Mouse (Mus musculus): ENCODE results near the gene Entpd2. TPM values are rescaled to one million over a fixed set of nuclear protein-coding genes. Genes with fewer than 3 reads are reported as not detected.

Gene Entpd2
- 10 to 100 TPM; 14.7 to 17.5 TPM for total RNA-seq (2021)
- long read RNA-seq, experiment 1, transcript Entpd2-201 (9 exons, 1,935 nt), result major isoform, 33 of 37 reads
- long read RNA-seq, experiment 1, partial matches to known transcripts, result 2 of 37 reads
- long read RNA-seq, experiment 1, other reads (novel, unspliced or antisense), result 1 of 37 reads
- long read RNA-seq, experiment 2, transcript Entpd2-201 (9 exons, 1,935 nt), result major isoform, 33 of 39 reads
- long read RNA-seq, experiment 2, partial matches to known transcripts, result 1 of 39 reads
- long read RNA-seq, experiment 2, other reads (novel, unspliced or antisense), result 5 of 39 reads

GRCm38 (mm10) chr2:25395721-25396596, at the start of gene Entpd2:
Gene Entpd2 (plus strand): TSS chr2:25395874.
- no peak for DNase-seq (ENCODE audit: low spot score in 2 of 2)

GRCm38 (mm10) chr2:25348162-25348561, 47.5 kb upstream of the Entpd2 start:
- DNase-seq (ENCODE audit: low spot score in 2 of 2), result no peak
- intact Hi-C loops (cut with DNase I), result no loop called here

More at GRCm38 (mm10) chr2:25395721-25396596, at the start of gene Entpd2:
- intact Hi-C loops (cut with DNase I), result loop anchor here (2.0 kb wide), 1 partner anchor 19 kb away; no protein-coding TSS in a partner anchor

- DNase-seq (ENCODE audit: low spot score in 2 of 2), result no peak
- intact Hi-C loops (cut with DNase I), result no loop called here
These were observed 46.2 kb upstream of the Entpd2 start for GRCm38 (mm10) chr2:25349499-25349898.

DNA sequence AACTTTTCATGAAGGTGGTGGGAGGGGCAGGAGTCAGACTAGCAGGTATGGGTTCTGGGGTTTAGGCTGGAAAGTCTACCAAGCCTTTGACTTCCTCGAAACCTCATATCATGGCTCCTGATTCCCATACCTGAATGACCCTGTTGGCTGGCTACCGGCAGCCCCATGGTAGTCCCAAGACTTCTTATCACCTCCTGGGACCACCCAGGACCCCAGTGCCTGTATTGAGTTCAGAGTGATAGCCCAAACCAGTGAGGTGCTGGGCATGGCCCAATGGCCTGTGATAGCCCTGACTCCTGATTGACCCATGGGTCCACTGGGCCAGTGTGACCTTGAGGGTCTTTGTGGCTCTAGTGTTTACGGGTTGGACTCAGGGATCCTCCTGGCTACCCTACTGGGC, 45.0 kb upstream of the Entpd2 start:
- DNase-seq (ENCODE audit: low spot score in 2 of 2), result no peak

DNA sequence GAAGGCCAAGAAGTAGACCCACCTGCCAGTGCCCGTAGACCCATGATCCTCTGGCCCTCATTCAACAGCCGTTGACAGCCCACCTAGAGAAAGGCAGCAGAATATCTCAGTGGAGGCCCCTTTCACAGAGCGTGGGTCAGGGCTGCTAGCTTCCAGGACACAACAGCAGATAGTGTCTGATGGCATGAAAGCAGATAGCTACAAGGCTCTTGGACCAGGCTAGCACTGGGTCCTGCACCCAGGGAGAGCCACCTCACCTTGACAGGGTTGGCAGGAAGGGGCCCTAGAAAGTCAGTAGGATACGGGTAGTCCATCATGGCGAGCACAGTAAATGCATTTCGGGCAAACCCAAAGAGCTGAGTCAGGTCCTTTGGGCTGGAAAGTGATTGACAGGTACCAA, 41.5 kb upstream of the Entpd2 start:
- intact Hi-C loops (cut with DNase I), result no loop called here
- no peak for DNase-seq (ENCODE audit: low spot score in 2 of 2)

More for the DNA sequence above, 45.0 kb upstream of the Entpd2 start:
- intact Hi-C loops (cut with DNase I), result no loop called here

- intact Hi-C loops (cut with DNase I), result no loop called here
- DNase-seq (ENCODE audit: low spot score in 2 of 2), result no peak
These were observed 40.1 kb upstream of the Entpd2 start for GRCm38 (mm10) chr2:25355419-25356066.

DNA sequence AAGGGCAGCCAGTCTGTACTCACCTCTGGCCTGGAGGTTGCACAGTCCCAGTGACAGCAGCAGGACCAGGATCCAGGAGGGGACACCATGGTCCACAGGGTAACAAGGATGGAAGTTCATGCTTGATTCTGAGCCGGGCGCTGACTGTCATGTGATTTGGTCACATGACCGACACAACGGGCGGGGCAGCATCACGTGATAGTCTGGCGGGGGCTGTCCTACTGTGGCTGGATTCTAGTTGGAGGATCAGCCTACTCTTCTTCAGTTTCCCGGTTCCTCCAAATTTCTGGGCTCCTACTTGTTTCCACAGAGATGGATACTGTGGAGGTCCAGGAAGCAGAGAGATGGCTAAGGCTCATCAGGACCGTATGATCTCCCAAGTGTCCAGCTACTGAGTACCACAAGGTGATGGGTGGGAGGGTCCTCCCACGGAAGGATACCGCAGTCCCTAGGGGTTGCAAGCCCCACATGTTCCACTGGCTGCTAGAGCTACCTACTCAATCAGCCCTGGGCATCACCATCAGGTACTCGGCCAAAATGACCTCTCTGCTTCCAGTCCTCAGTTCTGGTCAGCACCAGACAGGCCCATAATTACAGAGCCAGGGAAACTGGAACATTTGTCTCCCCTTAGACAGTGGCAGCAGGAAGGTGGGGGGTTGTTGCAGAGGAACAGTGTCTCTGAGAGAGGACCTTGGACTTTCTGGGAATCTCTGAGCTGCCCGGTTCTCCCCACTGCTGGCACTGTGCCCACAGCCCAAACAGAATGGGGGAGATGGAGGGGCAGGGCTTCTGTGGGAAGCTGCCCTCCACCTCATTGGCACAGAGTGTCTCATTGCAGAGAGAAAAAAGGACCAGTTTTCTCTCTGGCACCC, 39.2 kb upstream of the Entpd2 start, which contains the start of gene Dpp7:
Gene Dpp7 (minus strand): TSS at position 152 of the 872 bp plus-strand sequence.
- intact Hi-C loops (cut with DNase I), result no loop called here

DNA sequence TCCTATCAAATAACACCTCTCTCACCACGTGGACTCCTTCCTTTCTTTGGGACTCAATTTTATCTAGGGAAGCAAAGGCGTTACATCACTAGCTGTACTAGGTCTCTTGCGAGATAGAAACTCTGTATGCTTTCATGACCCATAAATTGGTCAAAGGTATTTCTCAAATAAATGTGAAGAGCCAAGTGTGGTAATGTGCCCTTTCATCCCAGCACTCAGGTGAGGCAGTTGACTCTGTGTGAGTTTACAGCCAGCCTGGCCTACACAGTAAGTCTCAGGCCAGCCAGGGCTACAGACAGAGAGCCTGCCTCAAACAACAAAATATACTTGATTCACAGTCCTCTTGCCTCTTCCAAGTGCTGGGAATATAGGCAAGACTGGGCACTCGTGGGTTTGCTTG, 35.8 kb upstream of the Entpd2 start:
- intact Hi-C loops (cut with DNase I), result no loop called here
- no peak for DNase-seq (ENCODE audit: low spot score in 2 of 2)

More for the DNA sequence above, 39.2 kb upstream of the Entpd2 start, which contains the start of gene Dpp7:
- DNase-seq (ENCODE audit: low spot score in 2 of 2), result peak; percentile 81 to 87

GRCm38 (mm10) chr2:25363478-25364178, 32.0 kb upstream of the Entpd2 start:
- no peak for DNase-seq (ENCODE audit: low spot score in 2 of 2)
- intact Hi-C loops (cut with DNase I), result no loop called here

DNA sequence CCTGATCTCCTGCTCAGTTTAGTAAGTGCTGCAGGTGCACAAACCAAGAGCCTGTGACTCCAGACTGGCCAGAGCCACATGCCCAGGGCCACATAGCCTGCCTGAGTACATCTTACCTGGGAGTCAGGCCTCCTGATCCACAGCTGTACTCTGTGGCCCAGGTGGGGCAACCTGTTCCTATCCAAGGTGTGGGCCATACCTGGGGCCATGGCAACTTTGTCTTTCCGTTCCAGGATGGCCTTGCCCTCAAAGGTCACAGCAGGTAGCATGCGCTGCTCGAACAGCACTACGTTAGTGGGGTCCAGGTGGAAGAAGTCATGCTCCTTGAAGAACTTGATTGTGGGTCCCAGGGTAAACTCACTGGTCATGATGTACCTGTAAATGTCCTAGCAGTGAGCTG, 31.4 kb upstream of the Entpd2 start:
- no peak for DNase-seq (ENCODE audit: low spot score in 2 of 2)
- intact Hi-C loops (cut with DNase I), result no loop called here

DNA sequence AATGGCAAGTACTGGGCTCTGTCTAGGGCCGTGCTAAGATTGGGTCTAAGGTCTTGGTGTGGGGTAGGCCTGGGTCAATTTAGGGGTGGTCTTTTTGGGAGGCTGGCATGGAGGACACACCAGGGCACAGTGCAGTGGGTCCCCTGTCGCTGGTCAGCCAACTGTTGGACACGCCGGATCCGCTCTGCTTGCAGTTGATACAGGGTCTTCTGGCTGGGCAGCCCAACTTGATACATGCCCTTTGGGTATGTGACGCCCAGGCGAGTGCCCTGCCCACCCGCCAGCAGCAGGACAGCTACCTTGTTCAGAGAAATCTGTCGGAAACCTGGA, 30.9 kb upstream of the Entpd2 start:
- no peak for DNase-seq (ENCODE audit: low spot score in 2 of 2)
- intact Hi-C loops (cut with DNase I), result no loop called here

DNA sequence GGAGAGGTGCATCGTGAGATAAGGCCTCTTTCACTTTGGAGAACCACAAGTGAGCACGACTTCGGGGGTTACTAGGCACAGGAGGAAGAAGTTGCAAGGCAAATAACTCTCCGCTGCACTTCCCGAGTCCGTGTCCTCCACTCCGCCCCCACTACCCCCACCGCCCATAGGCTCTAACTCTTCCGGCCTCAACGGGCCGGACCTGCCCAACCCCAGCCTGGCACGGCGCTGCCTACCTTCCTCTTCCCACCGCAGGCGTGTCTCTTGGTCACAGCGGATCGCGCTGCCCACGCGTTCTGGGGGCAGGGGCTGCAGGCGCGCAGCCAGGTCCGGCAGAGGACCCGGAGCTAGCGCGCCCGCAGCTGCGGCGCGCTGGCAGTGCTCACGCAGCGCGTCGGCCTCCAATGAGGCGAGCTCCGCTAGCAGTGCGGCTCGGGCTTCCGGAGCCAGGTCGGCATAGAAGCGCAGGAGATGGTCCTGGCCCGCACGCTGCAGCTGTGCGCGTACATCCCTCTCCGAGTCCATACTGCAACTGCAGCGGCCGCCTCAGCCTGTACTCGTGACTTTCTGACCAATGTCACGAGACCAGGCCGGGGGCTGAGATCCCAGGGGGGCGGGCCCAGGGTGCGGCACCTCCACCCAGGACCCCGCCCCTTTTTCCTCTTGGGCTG, 30.4 kb upstream of the Entpd2 start, which contains the start of gene Uap1l1:
Gene Uap1l1 (minus strand): TSS at position 592 of the 671 bp plus-strand sequence.
- peak; percentile 49 to 62 for DNase-seq (ENCODE audit: low spot score in 2 of 2)
- intact Hi-C loops (cut with DNase I), result no loop called here

DNA sequence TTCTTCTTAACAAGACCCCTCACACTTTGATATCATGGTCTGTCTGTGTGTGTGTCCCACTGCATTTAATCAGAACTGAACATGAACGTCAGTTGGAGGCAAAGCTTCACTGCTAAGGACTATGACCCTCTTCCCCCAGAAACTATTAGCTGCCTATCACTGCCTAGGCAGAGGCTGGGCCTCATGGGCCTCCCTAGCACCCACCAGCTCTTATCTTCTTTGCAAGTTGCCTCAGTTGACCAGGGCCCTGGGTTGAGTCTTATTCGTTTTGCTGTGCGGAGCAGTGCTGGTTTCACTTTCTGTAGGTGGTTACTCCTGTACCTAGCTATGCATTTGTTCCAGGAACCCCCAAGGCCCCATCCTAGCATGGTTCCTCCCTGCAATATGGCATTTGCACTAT, 25.7 kb upstream of the Entpd2 start:
- no peak for DNase-seq (ENCODE audit: low spot score in 2 of 2)
- intact Hi-C loops (cut with DNase I), result no loop called here

DNA sequence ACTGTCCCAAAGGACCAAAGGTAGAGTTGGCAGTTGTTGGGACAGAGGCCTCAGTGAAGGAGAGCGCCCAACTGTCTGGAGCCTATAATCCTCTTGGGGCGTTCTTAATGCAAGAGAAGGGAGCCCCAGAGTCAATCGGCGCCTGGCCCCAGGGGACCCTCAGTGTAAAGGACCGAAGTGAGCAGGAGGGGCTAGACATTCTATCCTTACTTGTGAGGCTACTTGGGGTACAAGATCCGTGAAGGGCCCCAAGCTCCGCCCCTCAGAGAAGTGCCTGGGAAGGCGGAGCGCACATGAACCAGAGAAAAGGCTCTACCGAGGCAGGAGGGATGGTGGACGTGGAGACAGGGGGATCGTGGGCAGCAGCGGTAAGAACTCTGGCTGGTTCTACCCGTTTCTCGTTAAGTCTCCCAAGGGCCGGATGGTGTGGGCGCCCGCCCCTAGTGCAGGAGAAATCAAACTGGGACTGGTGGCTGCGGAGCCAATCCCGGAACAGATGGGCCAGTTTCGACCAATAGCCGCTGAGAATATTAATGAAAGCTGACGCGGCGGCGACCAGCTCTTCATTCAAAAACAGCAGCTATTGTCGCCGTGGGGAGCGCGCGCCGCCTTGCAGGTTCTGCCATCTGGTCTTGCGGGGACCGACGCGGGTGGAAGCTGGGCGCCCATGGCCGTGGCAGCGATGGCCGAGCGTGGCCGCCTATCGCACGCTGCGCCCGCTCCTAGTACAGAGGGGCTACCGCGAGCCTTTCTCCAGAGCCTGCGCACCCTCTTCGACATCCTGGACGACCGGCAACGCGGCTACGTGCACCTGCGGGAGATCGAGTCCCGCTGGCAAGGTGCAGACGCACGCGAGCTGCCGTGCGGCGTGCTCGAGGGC, 23.7 kb upstream of the Entpd2 start, which contains the start of gene Sapcd2:
Gene Sapcd2 (plus strand): TSS at position 558 of the 880 bp plus-strand sequence.
- intact Hi-C loops (cut with DNase I), result no loop called here
- peak; percentile 89 to 95 for DNase-seq (ENCODE audit: low spot score in 2 of 2)

- intact Hi-C loops (cut with DNase I), result no loop called here
- no peak for DNase-seq (ENCODE audit: low spot score in 2 of 2)
These were observed 22.9 kb upstream of the Entpd2 start for GRCm38 (mm10) chr2:25372644-25373391.

DNA sequence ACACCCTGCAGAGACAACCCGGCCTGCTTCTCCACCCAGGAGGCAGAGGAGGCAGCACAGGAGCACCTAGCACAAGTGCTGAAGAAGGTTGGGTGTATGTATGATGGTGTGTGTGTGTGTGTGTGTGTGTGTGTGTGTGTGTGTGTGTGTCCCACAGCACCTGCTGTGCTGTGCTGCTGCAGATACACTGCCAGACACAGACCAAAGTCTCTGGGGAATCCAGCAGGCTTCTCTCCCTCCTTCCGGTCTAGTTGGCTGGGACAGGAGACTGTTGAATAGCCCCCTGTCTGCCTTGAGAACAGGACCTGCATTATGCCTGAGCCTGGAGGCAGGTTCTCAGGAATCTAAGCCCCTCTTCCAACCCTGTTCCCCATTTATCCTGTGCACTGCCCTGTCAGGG, 22.2 kb upstream of the Entpd2 start:
- intact Hi-C loops (cut with DNase I), result no loop called here
- peak in 1 of 2 experiments; percentile 47 for DNase-seq (ENCODE audit: low spot score in 2 of 2)

Measured in left cerebral cortex, postnatal 14 days (tissue).